Mouse (Mus musculus) myocyte (in vitro differentiated cells): ENCODE results near the gene Tecr.

Experiments used
- E2F4 ChIP-seq: IDR thresholded peaks from one replicate; pipeline ENCODE4 v1.6.1; 2011; ENCODE audit warnings: mild to moderate bottlenecking, control low read depth, moderate library complexity; ENCODE audit not compliant: insufficient read depth
- MYOD1 ChIP-seq, 3 experiments: IDR thresholded peaks; one replicate each; pipeline ENCODE4 v1.6.1; 2011; ENCODE audit warnings: control low read depth in 2 of 3, low read depth in 2 of 3, mild to moderate bottlenecking in 2 of 3, moderate library complexity in 1 of 3; ENCODE audit not compliant: insufficient read length in 2 of 3, control insufficient read depth in 1 of 3
- POLR2A ChIP-seq: IDR thresholded peaks from one replicate; pipeline ENCODE4 v1.6.1; 2011; ENCODE audit warnings: low read depth, mild to moderate bottlenecking, control low read depth, moderate library complexity; ENCODE audit not compliant: insufficient read length

DNA sequence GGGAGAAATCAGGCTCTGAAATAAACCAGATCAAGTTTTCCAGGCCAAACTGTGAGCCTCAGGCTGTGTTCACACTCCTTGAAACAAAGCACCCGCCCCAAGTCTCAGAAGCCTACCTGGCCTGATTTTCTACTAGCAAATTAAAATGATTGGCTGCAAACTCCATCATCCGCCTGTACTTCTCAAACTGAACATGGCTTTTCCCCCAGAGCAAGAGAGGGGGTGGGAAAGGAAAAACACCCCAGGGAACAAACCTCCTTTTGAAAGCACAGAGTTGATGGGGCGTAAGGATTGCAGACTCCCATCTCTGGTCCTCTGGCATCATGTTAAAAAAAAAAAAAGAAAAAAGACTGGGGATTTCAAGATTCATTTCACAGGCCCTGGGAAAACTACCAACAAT lies 15.1 kb downstream of the Tecr start:
- TF ChIP-seq POLR2A (no peak), E2F4 (no peak), MYOD1 (IDR thresholded peaks at IDR 0.05; ENCODE audit: control insufficient read depth in 1 of 3, insufficient read length in 2 of 3, low read depth in 2 of 3) (no peak)
